Mouse (Mus musculus) lung, adult 2 months (tissue): ENCODE measurements at regions not wholly inside any gene's neighbourhood (a gene's known extent, or its start where the extent isn't known, plus 50 kb on each side); places are given as distances from the start of the nearest gene placed in this dataset.

Source experiments
- CTCF ChIP-seq: fragments of 200-500 bp; IDR thresholded peaks from 2 replicates; pipeline ENCODE4 v1.5.1; 2011; ENCODE audit warnings: mild to moderate bottlenecking, low read length, control low read depth; ENCODE audit not compliant: insufficient read depth
- POLR2A ChIP-seq: fragments of 200-500 bp; IDR thresholded peaks from 2 replicates; pipeline ENCODE4 v1.6.1; 2011; ENCODE audit warnings: low read depth, mild to moderate bottlenecking, control low read depth, low read length, borderline replicate concordance; ENCODE audit errors: extremely low read depth

DNA sequence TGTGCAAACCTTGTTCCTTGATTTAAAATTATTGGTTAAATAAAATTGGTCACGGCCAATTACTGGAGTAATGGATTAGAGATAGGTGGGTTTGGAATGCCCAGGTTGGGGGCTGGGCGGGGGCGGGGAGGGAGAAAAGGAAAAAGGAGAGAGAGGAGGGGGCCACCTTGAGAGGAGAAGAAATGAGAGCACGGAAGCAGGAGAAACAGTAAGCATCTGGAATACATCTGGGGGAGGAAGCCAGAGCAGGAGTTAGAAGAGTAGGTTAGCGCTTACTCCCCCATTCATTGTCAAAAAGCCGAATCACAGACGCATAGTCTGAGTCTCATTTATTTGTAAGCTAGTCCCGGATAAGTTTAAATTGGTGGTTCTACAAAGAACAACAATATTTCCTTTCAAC is 50.8 kb upstream of the Tbl1xr1 start:
- no peak for TF ChIP-seq CTCF
- TF ChIP-seq POLR2A: no peak
